Comparison of ENCODE assay signal across 16 mouse cellular contexts in the genomic region with DNA sequence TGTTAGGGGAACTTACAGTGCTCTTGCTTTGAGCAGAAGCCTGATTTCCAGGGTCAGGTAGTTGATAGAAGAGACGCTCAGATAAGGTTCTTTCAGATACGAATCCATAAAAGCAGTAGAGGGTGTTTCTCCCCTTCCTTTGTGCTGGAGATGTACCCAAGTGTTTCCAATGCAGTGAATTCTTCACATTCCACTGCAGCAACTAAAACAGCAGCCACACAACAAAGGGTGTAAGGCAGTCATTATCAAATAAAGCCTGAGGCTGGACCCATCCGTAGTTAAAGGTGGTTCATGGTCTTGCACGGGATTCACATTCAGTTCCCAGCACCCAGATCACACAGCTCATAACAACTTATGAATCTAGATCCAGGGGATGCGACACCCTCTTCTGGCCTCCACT.
DNase-seq lines count a peak whose midpoint lies in the region.
"Had no signal": no experiment of that assay in that cellular context is flagged by ENCODE, and none has a peak within 500 bp of the region (broad histone marks: within the 10 kb centered on the region; RNA-seq: fewer than 3 reads in every experiment).

No protein-coding gene starts in this region.

- intact Hi-C loops in heart, postnatal 10 days (cut with DNase I), result no loop called here

- DNase-seq in heart, adult 11 months, result peak; percentile 28
- DNase-seq in heart, postnatal 10 days, result no peak
- DNase-seq in ES-CJ7 (ENCODE audit: low read depth, low spot score) (peak; percentile 16), ZHBTc4 (ENCODE audit: low read depth, low spot score) (peak; percentile 71)
- DNase-seq in spleen, postnatal 4 days (ENCODE audit: low spot score in 2 of 2), result no peak
- DNase-seq: adrenal gland, adult 2 months; adrenal gland, postnatal 10 days; adrenal gland, postnatal 25 days; B cell, adult 2 months; cerebellum, adult 11 months; cerebellum, adult 18-20 months; cerebellum, adult 8-10 months; cerebellum, adult 9-11 months; cerebellum, postnatal 14 days; embryo, embryonic 11 days; forebrain, postnatal 0 days had no signal

Comparison
In these comparisons a context has a peak if more than half of its experiments do, and no peak if none do; other contexts are left out.
1. DNase-seq: peak in heart, adult 11 months (single experiment), ES-CJ7 (single experiment) and ZHBTc4 (single experiment); none in heart, postnatal 10 days (0 of 2) and spleen, postnatal 4 days (0 of 2).